Mouse (Mus musculus) kidney, postnatal 25 days (tissue): ENCODE measurements around the gene Retreg2.
A peak's percentile ranks its signal among the peaks of the same experiment; 100 is the strongest.

Experiments used
- DNase-seq, 2 experiments: peaks; one replicate each; pipeline ENCODE4 v3.0.0; 2021; ENCODE audit warnings: mixed read lengths in 2 of 2

Retreg2 gene

DNA sequence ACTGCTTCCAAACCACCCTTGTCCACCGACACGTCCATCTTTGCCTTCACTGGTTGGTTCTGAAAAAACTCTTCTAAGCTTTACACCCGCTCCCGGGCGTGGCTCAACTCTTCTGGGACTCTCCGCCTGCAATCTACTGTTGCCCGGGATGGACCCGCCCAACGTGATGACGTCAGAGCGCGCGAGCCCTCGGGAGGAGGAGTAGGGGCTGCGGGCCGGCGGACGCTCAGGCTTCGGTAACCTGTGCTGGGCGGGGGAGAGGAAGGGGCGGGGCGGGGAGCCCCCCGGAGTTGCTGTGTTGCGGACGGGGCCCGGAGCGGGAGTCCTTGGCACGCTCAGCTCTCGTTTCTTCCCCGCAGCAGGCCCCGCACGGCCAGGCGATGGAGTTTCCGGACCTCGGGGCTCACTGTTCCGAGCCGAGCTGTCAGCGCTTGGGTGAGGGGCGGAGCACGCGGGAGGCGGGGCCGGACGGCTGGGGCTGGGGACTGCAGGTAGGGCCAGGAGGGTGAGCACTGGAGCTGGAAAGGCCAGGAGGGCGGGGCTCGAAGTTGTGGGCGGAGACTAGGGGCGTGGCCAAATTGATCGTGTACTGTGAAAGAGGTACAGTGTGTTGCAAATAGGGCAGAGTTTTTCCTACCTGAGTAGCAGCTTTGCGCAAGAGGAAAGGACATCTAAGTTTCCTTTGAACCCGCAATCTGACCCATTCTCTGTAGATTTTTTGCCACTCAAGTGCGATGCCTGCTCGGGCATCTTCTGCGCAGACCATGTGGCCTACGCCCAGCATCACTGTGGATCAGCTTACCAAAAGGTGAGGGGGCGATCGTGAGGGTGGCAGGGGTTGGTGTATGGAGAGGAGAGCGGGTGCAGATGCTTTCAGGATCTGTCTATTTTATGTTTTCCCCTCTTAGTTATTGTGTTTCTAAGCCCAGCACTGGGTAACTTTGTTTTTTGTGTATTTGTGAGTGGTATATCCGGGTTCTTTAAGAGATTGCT is 26.2 kb downstream of the Retreg2 start, which contains the start of gene Zfand2b:
Gene Zfand2b (plus strand): TSS at position 175 of the 993 bp plus-strand sequence.
- peak; percentile 98 to 99 for DNase-seq

DNA sequence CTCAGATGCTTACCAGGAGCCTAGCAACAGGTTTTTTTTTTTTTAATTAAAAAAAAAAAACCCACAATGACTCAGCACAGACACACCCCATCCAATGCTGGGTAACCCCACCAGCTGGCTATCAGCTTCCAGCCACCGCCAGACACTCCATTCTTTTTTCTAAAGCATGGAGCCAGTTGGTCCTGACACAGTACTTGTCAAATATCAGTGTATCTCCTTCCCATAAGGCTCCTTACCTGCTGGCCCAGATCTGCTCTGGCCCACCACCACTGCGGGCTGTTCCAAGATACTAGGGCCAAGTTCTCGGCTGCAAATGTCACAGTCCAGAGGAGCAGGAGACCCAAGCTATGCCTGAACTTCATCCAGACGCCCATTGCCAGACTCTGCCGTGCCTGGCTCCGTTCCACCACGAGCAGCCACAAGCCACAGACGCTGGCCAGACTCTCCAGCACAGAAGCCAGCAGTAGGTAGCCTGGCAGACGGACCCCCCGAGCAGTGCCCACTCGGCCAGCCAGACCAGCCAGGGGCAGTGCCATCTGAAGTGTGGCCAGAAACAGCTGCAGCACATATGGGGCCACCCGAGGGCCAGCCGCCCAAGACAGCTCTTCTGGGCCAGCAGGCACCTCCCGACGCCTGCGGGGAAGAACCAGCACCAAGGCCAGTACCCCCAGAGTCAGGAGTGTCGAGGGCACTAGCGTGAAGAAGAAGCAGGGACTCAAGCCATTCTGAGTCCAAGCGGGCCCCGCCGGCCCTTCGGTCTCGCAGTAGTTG is 36.9 kb downstream of the Retreg2 start:
- DNase-seq, result peak; percentile 68 to 77

DNA sequence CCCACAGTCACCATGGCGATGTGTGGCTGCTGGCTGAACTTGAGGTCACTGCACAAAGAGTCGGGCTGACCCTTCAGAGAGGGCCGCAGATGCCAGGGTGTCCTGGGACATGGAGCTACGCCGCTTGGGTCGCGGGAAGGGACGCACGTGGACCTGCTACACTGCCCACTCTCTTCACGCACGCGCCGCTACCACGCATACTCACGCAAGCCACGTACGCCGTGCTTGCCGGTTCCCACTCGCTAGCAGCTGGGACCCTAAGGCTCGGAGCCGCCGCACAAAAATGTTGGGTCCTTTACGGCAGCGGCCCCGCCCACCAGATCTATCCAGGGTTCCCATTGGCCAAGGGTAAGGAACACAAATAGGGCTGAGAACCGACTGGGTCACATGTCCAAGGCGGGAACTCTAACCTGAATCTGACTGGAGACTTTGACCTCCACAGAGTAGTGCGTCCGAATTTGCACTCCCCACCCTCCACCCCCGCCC is 37.6 kb downstream of the Retreg2 start, which contains the start of gene Abcb6:
Gene Abcb6 (minus strand): TSS at position 288 of the 486 bp plus-strand sequence.
- peak; percentile 95 to 96 for DNase-seq

DNA sequence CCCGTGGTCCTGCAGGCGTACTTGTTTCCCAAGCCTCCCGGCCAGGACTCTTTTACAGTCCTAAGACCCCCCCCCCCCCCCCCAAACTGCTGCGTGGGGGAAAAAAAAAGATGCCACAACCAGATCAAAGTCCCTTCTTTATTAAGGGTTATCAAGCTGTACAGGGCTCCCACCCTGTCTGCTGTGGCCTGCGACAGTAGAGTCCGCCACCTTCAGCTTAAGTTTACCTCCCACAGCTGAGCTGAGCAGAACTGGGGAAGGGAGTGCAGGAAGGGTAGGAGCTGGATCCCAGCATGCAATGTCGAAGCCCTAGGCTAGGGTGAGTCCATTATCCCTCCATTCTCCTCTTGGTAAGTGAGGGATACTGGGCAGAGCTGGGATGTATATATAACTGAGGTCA is 38.2 kb downstream of the Retreg2 start:
- no peak for DNase-seq

DNA sequence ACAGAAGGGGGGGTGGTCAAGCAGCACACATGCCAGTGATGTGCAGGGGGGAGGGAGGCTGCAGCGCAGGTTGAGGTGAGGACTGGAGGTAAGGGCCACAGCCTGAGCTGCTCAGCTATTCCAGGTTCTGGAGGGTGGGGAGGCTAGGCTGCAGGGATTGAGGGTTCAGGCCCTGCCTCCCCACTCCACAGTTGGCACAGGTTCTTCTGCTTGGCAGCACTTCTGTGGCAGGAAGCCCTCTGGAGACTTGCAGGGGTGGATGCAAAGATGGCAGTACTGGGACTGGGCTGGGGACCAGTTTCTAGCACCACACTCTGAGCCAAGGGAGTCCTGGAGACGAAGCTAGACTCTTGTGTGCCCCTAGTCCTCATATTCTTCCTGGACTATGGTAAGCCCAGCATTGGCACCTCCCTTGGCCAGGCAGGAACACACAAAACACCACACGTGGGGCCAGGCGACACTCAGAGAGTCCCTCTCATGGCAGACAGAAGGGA is 38.8 kb downstream of the Retreg2 start:
- DNase-seq, result no peak

DNA sequence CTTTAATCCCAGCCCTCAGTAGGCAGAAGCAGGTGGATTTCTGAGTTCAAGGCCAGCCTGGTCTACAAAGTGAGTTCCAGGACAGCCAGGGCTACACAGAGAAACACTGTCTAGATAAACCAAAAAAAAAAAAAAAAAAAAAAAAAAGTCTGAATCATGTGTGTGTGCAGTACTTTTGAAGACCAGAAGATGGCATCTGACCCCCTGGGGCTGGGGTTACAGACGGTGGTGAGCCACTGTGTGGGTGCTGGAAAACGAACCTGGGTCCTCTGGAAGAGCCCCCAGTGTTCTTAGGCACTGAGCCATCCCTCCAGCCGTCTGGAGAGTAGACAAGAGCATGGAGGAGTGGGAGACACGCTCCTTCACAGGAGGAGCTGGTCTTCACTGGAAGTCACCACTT is 39.6 kb downstream of the Retreg2 start:
- no peak for DNase-seq

DNA sequence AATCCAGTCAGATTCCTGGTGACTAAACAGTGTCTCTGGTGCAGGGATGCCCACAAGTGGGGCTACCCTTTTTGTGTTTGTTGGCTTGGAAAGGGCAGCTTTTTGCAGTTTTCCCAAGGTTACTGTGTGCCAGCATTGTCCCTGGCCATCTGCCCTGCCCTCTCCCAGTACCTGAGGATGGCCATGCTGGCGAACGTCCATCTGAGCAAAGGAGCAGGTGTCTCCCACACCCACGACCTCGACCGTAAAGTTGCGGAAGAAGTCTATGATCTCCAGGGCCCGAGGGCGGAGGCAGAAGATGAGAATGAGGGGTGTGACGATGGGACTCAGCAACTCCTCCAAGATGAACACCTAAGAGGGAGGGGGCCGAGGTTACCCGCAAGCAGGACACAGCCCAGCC is 42.9 kb downstream of the Retreg2 start:
- DNase-seq, result no peak

DNA sequence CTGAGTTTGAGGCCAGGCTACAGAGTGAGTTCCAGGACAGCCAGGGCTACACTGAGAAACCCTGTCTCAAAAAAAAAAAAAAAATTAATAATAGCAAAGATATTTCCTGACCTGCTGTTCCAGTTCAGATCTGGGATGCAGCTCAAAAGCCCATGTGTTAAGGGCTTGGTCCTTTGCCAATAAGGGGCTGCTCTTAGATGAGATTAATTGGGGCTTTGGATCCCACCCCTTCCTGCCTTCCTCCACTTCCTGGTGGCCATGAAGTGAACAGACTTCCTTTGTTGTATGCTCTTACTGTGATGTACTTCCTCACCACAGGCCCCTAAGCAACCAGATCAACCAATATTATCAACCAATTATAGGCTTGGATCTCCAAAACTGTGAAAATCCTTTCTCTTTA is 44.5 kb downstream of the Retreg2 start:
- DNase-seq, result no peak

DNA sequence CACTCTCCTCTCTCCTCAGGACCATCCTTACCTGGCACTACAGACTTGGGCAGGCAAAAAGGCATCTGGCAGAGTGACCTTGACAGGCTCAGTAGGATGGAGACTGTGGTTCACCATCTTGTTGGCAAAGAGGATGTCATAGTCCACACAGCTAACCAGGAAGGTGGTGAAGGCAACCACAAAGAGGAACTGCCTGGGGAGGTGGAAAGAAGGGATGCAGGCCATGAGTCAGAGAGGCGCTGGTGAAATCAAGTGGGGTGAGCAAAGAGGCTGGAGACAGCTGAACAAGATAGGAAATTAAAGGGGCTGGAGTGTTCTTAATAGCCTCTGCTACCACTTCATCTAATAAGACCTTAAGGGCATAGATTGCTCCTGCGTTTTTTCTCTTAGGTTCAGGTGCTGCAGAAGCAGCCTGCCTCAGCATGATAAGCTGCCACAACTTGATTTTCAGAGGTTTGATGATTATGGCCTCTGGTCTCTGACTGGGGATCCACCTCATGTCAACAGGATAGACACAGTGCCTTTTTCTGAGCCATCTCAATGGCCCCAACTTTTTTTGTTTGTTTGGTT is 45.4 kb downstream of the Retreg2 start:
- DNase-seq, result peak in 1 of 2 experiments; percentile 15

DNA sequence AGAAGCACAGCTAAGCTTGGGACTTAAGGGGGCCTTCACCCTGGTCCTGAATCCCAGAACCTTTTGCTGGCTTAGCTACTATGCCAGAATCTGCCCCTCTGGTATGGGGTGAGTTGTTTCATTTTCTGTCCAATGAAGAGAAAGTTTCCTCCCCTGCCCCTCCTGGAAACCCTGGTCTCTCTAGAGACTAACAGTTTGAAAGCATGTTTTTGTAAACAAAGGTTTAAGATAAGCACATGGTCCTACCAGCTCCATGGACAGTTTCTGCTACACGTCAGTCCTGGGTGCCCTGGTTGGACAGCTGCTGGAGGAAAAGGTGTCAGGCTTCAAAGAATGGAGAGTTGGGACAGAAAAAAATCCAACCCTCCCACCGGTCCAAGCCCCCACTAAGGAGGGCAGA is 48.0 kb downstream of the Retreg2 start:
- DNase-seq, result no peak

DNA sequence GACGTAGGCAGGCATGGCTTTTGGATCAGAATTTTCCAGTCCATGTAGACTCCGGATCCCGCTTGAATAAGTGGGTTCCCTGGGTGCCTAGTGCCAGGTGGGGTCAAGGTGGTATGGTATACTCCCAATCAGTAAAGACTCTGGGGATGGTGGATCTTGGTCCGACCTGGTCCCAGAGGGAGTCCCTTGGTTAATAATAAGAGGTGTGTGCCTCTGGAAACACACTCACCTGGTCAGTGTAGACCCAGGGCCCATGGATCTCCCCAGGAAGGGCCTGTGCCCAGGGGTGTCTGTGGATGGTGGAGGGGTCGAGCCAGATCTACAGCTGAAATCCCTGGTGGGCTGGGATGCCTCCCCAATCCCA is 48.7 kb downstream of the Retreg2 start:
- no peak for DNase-seq

DNA sequence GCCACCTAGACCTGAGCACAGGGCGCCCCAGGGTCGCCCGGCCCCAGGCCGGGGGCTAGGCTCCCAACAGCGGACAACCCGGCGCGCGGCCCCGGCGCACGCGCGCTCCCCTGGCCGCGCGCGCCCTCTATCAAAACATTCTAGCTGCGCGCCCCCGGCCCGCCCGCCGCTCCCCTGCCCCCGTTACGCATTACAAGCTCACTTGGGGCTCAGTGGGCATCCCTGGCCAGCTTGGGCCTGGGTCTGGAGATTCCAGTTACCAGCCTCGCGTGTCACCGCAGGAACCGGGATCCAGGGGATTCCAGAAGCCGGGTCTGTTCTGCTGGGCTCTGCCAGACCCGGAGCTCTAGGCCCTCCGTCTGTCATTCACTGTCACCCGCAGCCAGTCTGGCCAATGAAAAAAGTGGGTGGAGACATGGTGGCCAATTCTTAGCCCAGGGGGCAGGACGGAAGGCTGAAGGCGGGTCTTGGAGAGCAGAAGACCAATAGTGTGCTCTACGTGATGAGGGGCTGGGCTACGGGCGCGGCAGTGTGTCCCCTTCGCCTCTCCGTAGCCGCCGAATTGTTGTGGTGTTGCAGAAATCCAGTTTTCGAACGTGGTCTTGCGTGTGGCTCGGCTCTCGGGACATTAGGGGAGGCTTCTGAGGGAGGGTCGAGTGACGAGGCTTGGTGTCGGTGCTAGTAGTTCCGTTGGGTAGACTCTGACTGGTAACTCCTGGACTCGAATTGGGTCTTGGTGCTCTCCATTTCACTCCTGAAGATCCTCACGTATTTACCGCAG is 49.2 kb downstream of the Retreg2 start, which contains the start of the genes Ankzf1 and Atg9a:
Gene Ankzf1 (plus strand): TSS at position 530 of the 781 bp plus-strand sequence.
Gene Atg9a (minus strand): TSS at position 575 of the 781 bp plus-strand sequence.
- peak; percentile 95 to 99 for DNase-seq

DNA sequence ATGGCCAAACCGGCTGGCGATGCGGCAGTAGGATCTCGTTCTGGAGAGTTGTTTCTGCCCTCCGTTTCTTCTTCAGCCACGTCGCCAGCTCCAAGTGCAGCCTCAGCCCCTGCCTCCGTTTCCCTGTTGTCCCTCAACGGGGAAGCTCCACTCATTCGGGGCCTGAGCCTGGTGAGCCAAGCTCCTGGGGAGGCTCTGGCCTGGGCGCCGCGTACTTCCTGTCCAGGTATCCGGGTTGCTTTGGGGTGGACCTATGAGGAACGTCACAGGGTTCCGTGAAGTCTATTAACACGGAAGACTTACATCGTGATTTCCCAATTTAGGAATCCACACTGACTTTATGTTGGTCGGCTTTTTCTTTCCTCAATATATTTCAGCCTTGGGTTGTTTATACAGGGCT is 49.9 kb downstream of the Retreg2 start:
- DNase-seq, result peak; percentile 64 to 87
